Mouse (Mus musculus) G1E (cell line): ENCODE data around the gene Tmcc3. TPM values are rescaled to one million over a fixed set of nuclear protein-coding genes. Genes with fewer than 3 reads are reported as not detected.

Experiments
- ATAC-seq: 2 replicates; pipeline ENCODE4 v1.8.0; 2016; ENCODE audit warnings: mild to moderate bottlenecking; ENCODE audit not compliant: insufficient number of reproducible peaks, poor library complexity, low FRiP score, severe bottlenecking; ENCODE audit errors: extremely low read depth
- DNase-seq: peaks from one replicate; pipeline ENCODE4 v3.0.0; 2012; ENCODE audit warnings: low spot score
- H3K27me3 ChIP-seq: 2 replicates; pipeline ENCODE4 v1.6.1; 2012; ENCODE audit warnings: mild to moderate bottlenecking, low read length, inconsistent platforms; ENCODE audit not compliant: insufficient read depth
- H3K36me3 ChIP-seq: replicated peaks from 2 replicates; pipeline ENCODE3; 2012; ENCODE audit warnings: mild to moderate bottlenecking, inconsistent platforms
- H3K4me1 ChIP-seq: 2 replicates; pipeline ENCODE4 v1.6.1; 2012; ENCODE audit warnings: low read depth, low read length, inconsistent platforms, mixed read lengths; ENCODE audit not compliant: insufficient read depth
- H3K4me3 ChIP-seq: 2 replicates; pipeline ENCODE4 v1.5.1; 2012; ENCODE audit warnings: low read depth, mild to moderate bottlenecking, inconsistent platforms, low read length, moderate library complexity, mixed read lengths
- H3K9me3 ChIP-seq: replicated peaks from 2 replicates; pipeline ENCODE4 v1.6.1; 2012; ENCODE audit warnings: inconsistent platforms
- CTCF ChIP-seq: IDR thresholded peaks from 2 replicates; pipeline ENCODE4 v1.5.1; 2012; ENCODE audit warnings: low read depth, low read length, inconsistent platforms, mixed read lengths
- GATA1 ChIP-seq: IDR thresholded peaks from 2 replicates; pipeline ENCODE4 v1.6.1; 2012; ENCODE audit warnings: borderline replicate concordance, low read length, inconsistent platforms, mixed read lengths
- GATA2 ChIP-seq: IDR thresholded peaks from 2 replicates; pipeline ENCODE4 v1.6.1; 2012; ENCODE audit warnings: low read depth, low read length, inconsistent platforms, borderline replicate concordance
- POLR2AphosphoS5 ChIP-seq: IDR thresholded peaks from 2 replicates; pipeline ENCODE4 v1.6.1; 2012; ENCODE audit warnings: low read depth, low read length, inconsistent platforms; ENCODE audit not compliant: insufficient replicate concordance
- TAL1 ChIP-seq: conservative IDR thresholded peaks from 2 replicates; pipeline ENCODE4 v1.6.1; 2012; ENCODE audit warnings: low read depth, low read length, inconsistent platforms, mixed read lengths
- polyA plus RNA-seq: library from polyadenylated mRNA; stranded (reverse); fragments of >175 nt; gene quantifications from 2 replicates; pipeline ENCODE4 v1.2.3, GENCODE M21; 2012
- total RNA-seq, 2 experiments: library from RNA; stranded (forward) in 1 of 2; stranded (reverse) in 1 of 2; fragments of 200-1000 nt in 1 of 2; fragments of >200 nt in 1 of 2; fragmentation: Nextera tagmentation in 1 of 2; gene quantifications; 2 replicates each; pipeline ENCODE4 v1.2.3; 2014 to 2017

Tmcc3 gene
- total and polyA plus RNA-seq, 3 experiments, result 3.3 to 15.6 (median 8.1) TPM

DNA sequence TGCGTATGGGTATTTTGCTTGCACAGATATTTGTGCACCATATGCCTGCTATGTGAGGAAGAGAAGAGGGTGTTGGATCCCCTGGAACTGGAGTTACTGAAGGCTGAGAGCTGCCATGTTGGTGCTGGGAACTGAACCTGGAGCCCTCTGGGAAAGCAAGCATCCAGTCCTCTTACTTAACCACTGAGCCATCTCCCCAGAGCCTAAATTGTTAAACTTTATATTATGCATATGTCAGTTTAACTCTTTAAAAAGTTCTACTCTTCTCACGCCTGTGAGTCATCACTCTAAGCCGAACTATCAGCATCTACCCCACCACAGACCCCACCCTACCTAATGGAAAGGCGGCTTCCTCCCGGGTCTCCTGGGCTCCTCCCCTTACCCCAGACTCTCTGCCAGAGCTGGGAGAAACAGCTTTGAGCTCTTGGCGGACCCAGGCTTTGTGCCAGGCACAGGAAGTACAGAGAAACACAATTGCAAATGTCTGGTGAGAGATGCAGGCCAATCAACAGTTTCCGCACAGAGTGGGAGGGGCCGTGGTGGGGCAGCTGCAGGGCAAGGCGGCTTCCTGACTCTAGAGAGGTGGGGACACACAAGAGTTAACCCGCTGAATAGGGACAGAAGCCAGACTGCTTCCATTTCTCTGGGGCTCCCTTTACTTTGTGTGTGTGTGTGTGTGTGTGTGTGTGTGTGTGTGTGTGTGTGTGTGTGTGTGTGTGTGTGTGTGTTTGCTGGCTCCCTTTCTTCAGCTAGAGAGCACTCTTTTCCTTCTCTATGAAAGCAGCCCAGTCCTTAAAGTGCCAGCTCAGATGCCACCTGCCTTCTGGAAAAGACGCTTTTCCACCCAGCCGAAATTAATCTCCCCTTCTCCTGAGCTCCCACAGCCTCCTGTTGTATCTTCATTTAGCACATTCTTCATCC lies 114.5 kb downstream of the Tmcc3 start:
- no peak for ATAC-seq
- H3K4me3 ChIP-seq, result no peak overlapping the region
- no peaks in the 10 kb centered on the region for H3K36me3 ChIP-seq
- TF ChIP-seq GATA1 (no peak), TAL1 (no peak), CTCF (no peak), POLR2AphosphoS5 (no peak), GATA2 (no peak)
- H3K4me1 ChIP-seq, result no peaks in the 10 kb centered on the region
- H3K9me3 ChIP-seq, result no peaks in the 10 kb centered on the region
- DNase-seq, result no peak
- H3K27me3 ChIP-seq, result peaks cover 10% of the 10 kb centered on the region; the same call in 1 of the 2 replicates

- H3K9me3 ChIP-seq, result no peaks in the 10 kb centered on the region
- H3K27me3 ChIP-seq, result peaks cover 10% of the 10 kb centered on the region; the same call in 1 of the 2 replicates
- H3K4me3 ChIP-seq, result no peak overlapping the region
- no peak for TF ChIP-seq POLR2AphosphoS5
- TF ChIP-seq TAL1, result no peak
- TF ChIP-seq CTCF, result no peak
- TF ChIP-seq GATA2, result no peak
- no peak for TF ChIP-seq GATA1
- ATAC-seq (no peak), DNase-seq (no peak)
- H3K36me3 ChIP-seq, result no peaks in the 10 kb centered on the region
- no peaks in the 10 kb centered on the region for H3K4me1 ChIP-seq
Measured at GRCm38 (mm10) chr10:94426921-94427270, 115.1 kb downstream of the Tmcc3 start.

- Histone ChIP-seq H3K4me3 (no peak overlapping the region), H3K36me3 (no peaks in the 10 kb centered on the region), H3K4me1 (no peaks in the 10 kb centered on the region), H3K27me3 (peaks cover 8% of the 10 kb centered on the region; the same call in 1 of the 2 replicates), H3K9me3 (no peaks in the 10 kb centered on the region)
- ATAC-seq, result no peak
- TF ChIP-seq POLR2AphosphoS5 (no peak), GATA2 (no peak), TAL1 (no peak), GATA1 (no peak), CTCF (no peak)
- DNase-seq, result no peak
Measured at GRCm38 (mm10) chr10:94428186-94428942, 116.6 kb downstream of the Tmcc3 start.

GRCm38 (mm10) chr10:94430566-94430965 lies 118.8 kb downstream of the Tmcc3 start:
- no peaks in the 10 kb centered on the region for H3K4me1 ChIP-seq
- no peaks in the 10 kb centered on the region for H3K9me3 ChIP-seq
- H3K4me3 ChIP-seq, result no peak overlapping the region
- peaks cover 3% of the 10 kb centered on the region; the same call in 1 of the 2 replicates for H3K27me3 ChIP-seq
- no peaks in the 10 kb centered on the region for H3K36me3 ChIP-seq
- no peak for TF ChIP-seq CTCF
- TF ChIP-seq TAL1, result no peak
- TF ChIP-seq GATA1, result no peak
- TF ChIP-seq GATA2, result no peak
- ATAC-seq, result no peak
- DNase-seq, result no peak

DNA sequence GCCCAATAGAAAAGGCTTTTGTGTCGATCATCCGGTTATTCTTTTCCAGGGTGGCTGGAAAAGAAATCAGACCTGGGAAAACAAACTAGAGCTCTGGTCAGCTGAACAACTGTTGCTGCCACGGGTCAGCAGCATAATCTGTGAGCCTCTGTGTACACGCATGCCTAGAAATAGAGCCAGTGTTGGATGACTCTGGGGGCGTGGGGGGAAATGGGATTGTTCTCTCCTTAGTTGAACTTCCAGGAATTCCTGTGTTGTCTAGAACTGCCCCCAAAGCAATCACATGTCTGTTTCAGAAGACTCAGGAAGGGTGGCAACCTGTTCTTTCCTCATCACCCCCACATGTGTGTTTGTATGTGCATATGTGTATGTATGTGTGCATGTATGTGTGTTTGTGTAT lies 121.2 kb downstream of the Tmcc3 start:
- Histone ChIP-seq H3K9me3 (no peaks in the 10 kb centered on the region), H3K36me3 (no peaks in the 10 kb centered on the region), H3K4me3 (no peak overlapping the region)

DNA sequence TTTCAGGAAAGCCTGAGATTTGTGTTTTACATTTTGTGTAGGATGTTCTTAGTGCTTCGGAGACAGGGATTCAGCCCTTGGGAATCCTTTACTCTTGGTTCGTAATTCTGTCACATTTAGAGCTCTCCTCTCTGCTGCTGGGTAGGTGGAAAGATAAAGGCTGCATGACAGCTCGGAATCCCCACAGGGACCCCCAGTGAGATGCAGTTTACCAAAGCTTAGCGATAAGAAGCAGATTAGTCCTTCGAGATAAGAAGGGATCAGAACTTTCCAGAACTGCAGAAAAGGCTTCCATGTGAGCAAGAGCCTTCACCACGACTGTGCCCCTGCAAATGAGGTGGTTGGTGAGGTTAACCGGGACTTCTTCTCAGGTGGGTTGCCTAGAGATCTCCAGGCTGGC lies 122.2 kb downstream of the Tmcc3 start:
- no peak for TF ChIP-seq TAL1
- no peak for TF ChIP-seq GATA2
- no peak for TF ChIP-seq GATA1
- TF ChIP-seq CTCF, result no peak
- no peak for TF ChIP-seq POLR2AphosphoS5
- Histone ChIP-seq H3K27me3 (no peaks in the 10 kb centered on the region), H3K9me3 (no peaks in the 10 kb centered on the region), H3K4me3 (no peak overlapping the region), H3K36me3 (no peaks in the 10 kb centered on the region), H3K4me1 (no peaks in the 10 kb centered on the region)
- no peak for ATAC-seq
- DNase-seq, result no peak

More for the DNA sequence above, 121.2 kb downstream of the Tmcc3 start:
- no peak for DNase-seq
- no peaks in the 10 kb centered on the region for H3K27me3 ChIP-seq
- ATAC-seq, result no peak
- TF ChIP-seq TAL1 (no peak), CTCF (no peak)
- no peaks in the 10 kb centered on the region for H3K4me1 ChIP-seq
